Mouse (Mus musculus): ENCODE results near the gene Hs2st1. TPM values are rescaled to one million over a fixed set of nuclear protein-coding genes. Genes with fewer than 3 reads are reported as not detected.

Gene Hs2st1
- total and polyA plus RNA-seq, 3 experiments = 13.6 to 16.1 TPM; not detected in 1

DNA sequence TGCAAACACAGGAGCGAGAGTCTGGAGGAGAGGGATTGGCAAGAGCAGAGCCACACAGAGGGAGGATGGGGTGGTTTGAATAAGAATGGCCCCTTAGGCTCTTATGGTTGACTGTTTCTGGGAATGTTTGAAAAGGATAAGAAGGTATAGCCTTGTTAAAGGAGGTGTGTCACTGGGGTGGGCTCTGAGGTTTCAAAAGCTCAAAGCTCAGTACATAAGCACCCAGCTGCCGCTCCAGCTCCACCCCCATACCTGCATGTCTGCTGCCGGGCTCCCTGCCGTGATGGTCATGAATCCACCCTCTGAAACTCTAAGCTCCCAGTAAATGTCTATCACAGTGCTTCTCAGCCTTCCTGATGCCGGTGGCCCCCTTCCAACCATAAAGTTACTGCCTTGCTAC, 40.8 kb upstream of the Hs2st1 start:
- peaks cover 0 to 10% of the 10 kb centered on the region in 2 experiments; a peak in 2 of 4 replicates for H3K36me3 ChIP-seq (ENCODE audit: control insufficient read depth in 1 of 2, insufficient read depth in 2 of 2, low read length in 2 of 2)
- no peak overlapping the region for H3K27ac ChIP-seq (ENCODE audit: control insufficient read depth, low read depth, low read length)
- H3K9ac ChIP-seq (ENCODE audit: control insufficient read depth, low read depth, low read length, poor library complexity, severe bottlenecking) = no peak overlapping the region
- H3K4me3 ChIP-seq (ENCODE audit: control insufficient read depth in 1 of 2, insufficient read depth in 1 of 2, low read depth in 2 of 2, low read length in 2 of 2) = no peak overlapping the region
- no peaks in the 10 kb centered on the region for H3K27me3 ChIP-seq (ENCODE audit: control insufficient read depth in 1 of 2, insufficient read depth in 2 of 2, low read length in 2 of 2)
- H3K4me1 ChIP-seq (ENCODE audit: control insufficient read depth in 1 of 2, insufficient read depth in 2 of 2, low read length in 2 of 2) = peaks cover 6 to 13% of the 10 kb centered on the region in 2 experiments
- H3K9me3 ChIP-seq (replicated peaks; ENCODE audit: insufficient read depth, low read length) = no peaks in the 10 kb centered on the region
- no peak for DNase-seq (ENCODE audit: low read depth, low spot score)
- H3K79me2 ChIP-seq (ENCODE audit: control insufficient read depth, insufficient read depth, low read length, poor library complexity) = no peaks in the 10 kb centered on the region
- TF ChIP-seq E2F4 (IDR thresholded peaks at IDR 0.05; ENCODE audit: borderline replicate concordance, low read depth, low read length) (no peak), CHD1 (IDR thresholded peaks at IDR 0.05; ENCODE audit: low read depth, low read length) (no peak), POLR2A (IDR thresholded peaks at IDR 0.05; ENCODE audit: control insufficient read depth in 1 of 2, insufficient read depth in 1 of 2, low read depth in 1 of 2, low read length in 2 of 2, poor library complexity in 1 of 2) (no peak), TAL1 (IDR thresholded peaks at IDR 0.05; ENCODE audit: low read length) (no peak), JUND (IDR thresholded peaks at IDR 0.05; ENCODE audit: low read depth, low read length) (no peak), RCOR1 (IDR thresholded peaks at IDR 0.05; ENCODE audit: low read depth, low read length) (no peak), ETS1 (IDR thresholded peaks at IDR 0.05; ENCODE audit: low read depth, low read length) (no peak), POLR2AphosphoS5 (IDR thresholded peaks at IDR 0.05; ENCODE audit: borderline replicate concordance, low read depth, low read length) (no peak), KAT2A (conservative IDR thresholded peaks at IDR 0.05; ENCODE audit: low read depth, low read length) (no peak), CTCF (IDR thresholded peaks at IDR 0.05 in 2 of 3, conservative IDR thresholded peaks at IDR 0.05 in 1 of 3; ENCODE audit: control insufficient read depth in 1 of 3, insufficient read depth in 1 of 3, low read depth in 2 of 3, low read length in 3 of 3, poor library complexity in 1 of 3, severe bottlenecking in 1 of 3) (no peak)

DNA sequence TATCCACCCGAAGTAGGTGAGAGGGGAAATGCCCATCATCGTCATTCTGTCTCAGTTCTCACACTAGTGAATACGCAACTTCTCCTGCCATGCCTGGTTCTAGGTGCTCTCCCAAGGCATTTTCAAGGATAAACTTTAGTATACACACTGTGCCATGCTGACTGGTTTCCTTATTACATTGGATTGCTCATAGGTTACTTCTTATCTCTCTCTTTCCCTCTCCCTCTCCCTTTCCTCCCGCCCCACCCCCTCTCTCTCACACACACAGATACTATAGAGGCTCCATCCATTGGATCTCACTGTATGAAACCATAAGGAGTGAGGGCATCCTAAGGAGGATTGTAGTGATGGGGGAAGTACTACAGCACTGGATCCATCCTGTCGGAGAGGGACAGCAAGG, 38.1 kb upstream of the Hs2st1 start:
- DNase-seq (ENCODE audit: low read depth, low spot score) = no peak
- no peak for TF ChIP-seq KAT2A (conservative IDR thresholded peaks at IDR 0.05; ENCODE audit: low read depth, low read length)
- no peak for TF ChIP-seq MXI1 (IDR thresholded peaks at IDR 0.05; ENCODE audit: low read depth, low read length)
- TF ChIP-seq RAD21 (IDR thresholded peaks at IDR 0.05; ENCODE audit: low read depth, low read length) = no peak
- no peak for TF ChIP-seq ZNF384 (IDR thresholded peaks at IDR 0.05; ENCODE audit: low read depth, low read length)
- TF ChIP-seq CHD1 (IDR thresholded peaks at IDR 0.05; ENCODE audit: low read depth, low read length) = no peak
- no peak for TF ChIP-seq NRF1 (IDR thresholded peaks at IDR 0.05; ENCODE audit: insufficient read depth, low read depth, low read length, poor library complexity, severe bottlenecking)
- no peak for TF ChIP-seq POLR2A (IDR thresholded peaks at IDR 0.05; ENCODE audit: control insufficient read depth in 1 of 2, insufficient read depth in 1 of 2, low read depth in 1 of 2, low read length in 2 of 2, poor library complexity in 1 of 2)
- TF ChIP-seq GATA1 (IDR thresholded peaks at IDR 0.05; ENCODE audit: low read depth, low read length) = no peak
- TF ChIP-seq MAFK (IDR thresholded peaks at IDR 0.05; ENCODE audit: borderline replicate concordance, low read depth, low read length) = no peak
- no peak for TF ChIP-seq TAL1 (IDR thresholded peaks at IDR 0.05; ENCODE audit: low read length)
- TF ChIP-seq MYC (IDR thresholded peaks at IDR 0.05; ENCODE audit: low read depth, low read length) = no peak
- TF ChIP-seq RCOR1 (IDR thresholded peaks at IDR 0.05; ENCODE audit: low read depth, low read length) = no peak
- peaks cover 6 to 13% of the 10 kb centered on the region in 2 experiments for H3K4me1 ChIP-seq (ENCODE audit: control insufficient read depth in 1 of 2, insufficient read depth in 2 of 2, low read length in 2 of 2)
- H3K36me3 ChIP-seq (ENCODE audit: control insufficient read depth in 1 of 2, insufficient read depth in 2 of 2, low read length in 2 of 2) = peaks cover 0 to 10% of the 10 kb centered on the region in 2 experiments; a peak in 2 of 4 replicates
- H3K9ac ChIP-seq (ENCODE audit: control insufficient read depth, low read depth, low read length, poor library complexity, severe bottlenecking) = no peak overlapping the region
- no peak overlapping the region for H3K27ac ChIP-seq (ENCODE audit: control insufficient read depth, low read depth, low read length)
- H3K4me3 ChIP-seq (ENCODE audit: control insufficient read depth in 1 of 2, insufficient read depth in 1 of 2, low read depth in 2 of 2, low read length in 2 of 2) = no peak overlapping the region
- H3K79me2 ChIP-seq (ENCODE audit: control insufficient read depth, insufficient read depth, low read length, poor library complexity) = no peaks in the 10 kb centered on the region
- H3K9me3 ChIP-seq (replicated peaks; ENCODE audit: insufficient read depth, low read length) = no peaks in the 10 kb centered on the region
- no peaks in the 10 kb centered on the region for H3K27me3 ChIP-seq (ENCODE audit: control insufficient read depth in 1 of 2, insufficient read depth in 2 of 2, low read length in 2 of 2)

Measured in MEL (cell line).